Mouse (Mus musculus): Measurements from ENCODE around the gene Baz1a. TPM values are rescaled to one million over a fixed set of nuclear protein-coding genes. Genes with fewer than 3 reads are reported as not detected.
"Not testable (repeated sequence)": the region's sequence is repeated elsewhere in the genome, so short reads cannot be mapped to it uniquely, and the experiment has no call there.

Baz1a gene
- polyA plus RNA-seq, 1 experiment from 2014 or later: 15.5 TPM

DNA sequence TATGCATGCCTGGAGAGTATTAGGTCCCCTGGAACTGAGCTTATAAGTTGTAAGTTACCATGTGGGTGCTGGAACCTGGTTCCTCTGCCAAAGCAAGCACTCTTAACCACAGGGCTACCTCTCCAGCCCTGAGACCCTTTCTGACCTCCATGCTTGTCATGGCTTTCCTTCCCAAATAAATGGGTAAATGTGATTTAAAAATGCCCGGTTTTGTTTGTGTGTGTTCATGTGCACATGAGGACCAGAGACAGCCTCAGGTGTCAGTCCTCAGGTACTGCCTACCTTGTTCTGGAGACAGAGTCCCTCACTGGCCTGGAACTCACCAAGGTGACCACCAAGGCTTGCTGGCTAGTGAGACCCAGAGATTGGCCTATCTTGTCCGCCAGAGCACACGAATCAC is 9.8 kb downstream of the Baz1a start:
- Histone ChIP-seq H3K27ac (ENCODE audit: poor library complexity, severe bottlenecking) (no peak overlapping the region), H3K36me3 (no peaks in the 10 kb centered on the region), H3K4me1 (replicated peaks) (no peaks in the 10 kb centered on the region), H3K27me3 (replicated peaks) (no peaks in the 10 kb centered on the region), H3K9me3 (replicated peaks) (0 out of 2 replicates have a peak, but pooled peaks cover 4% of the 10 kb centered on the region), H3K9ac (no peak overlapping the region), H3K4me3 (no peak overlapping the region), H3K4me2 (no peak overlapping the region)
- 83% methylated on average over 3 of the region's 3 CpGs for WGBS
- ATAC-seq (ENCODE audit: insufficient number of reproducible peaks, low FRiP score): no peak

- H3K27me3 ChIP-seq (replicated peaks): no peaks in the 10 kb centered on the region
- H3K4me1 ChIP-seq (replicated peaks): no peaks in the 10 kb centered on the region
- WGBS: 77% methylated on average over 5 of the region's 5 CpGs
- 0 out of 2 replicates have a peak, but pooled peaks cover 4% of the 10 kb centered on the region for H3K9me3 ChIP-seq (replicated peaks)
- H3K27ac ChIP-seq (ENCODE audit: poor library complexity, severe bottlenecking): no peak overlapping the region
- H3K36me3 ChIP-seq: no peaks in the 10 kb centered on the region
- H3K4me3 ChIP-seq: no peak overlapping the region
- H3K9ac ChIP-seq: no peak overlapping the region
- ATAC-seq (ENCODE audit: insufficient number of reproducible peaks, low FRiP score): no peak
- no peak overlapping the region for H3K4me2 ChIP-seq
These were observed 10.3 kb downstream of the Baz1a start for GRCm38 (mm10) chr12:55003843-55004242.

GRCm38 (mm10) chr12:55002532-55002931 is 11.6 kb downstream of the Baz1a start:
- H3K4me1 ChIP-seq (replicated peaks); H3K4me2 ChIP-seq; H3K9me3 ChIP-seq (replicated peaks); ATAC-seq (ENCODE audit: insufficient number of reproducible peaks, low FRiP score); H3K9ac ChIP-seq; H3K27me3 ChIP-seq (replicated peaks); H3K4me3 ChIP-seq; H3K27ac ChIP-seq (ENCODE audit: poor library complexity, severe bottlenecking); H3K36me3 ChIP-seq: not testable (repeated sequence)
- 70% methylated on average over 7 of the region's 7 CpGs for WGBS

- no peak for ATAC-seq (ENCODE audit: insufficient number of reproducible peaks, low FRiP score)
- no peaks in the 10 kb centered on the region for H3K9me3 ChIP-seq (replicated peaks)
- no peak overlapping the region for H3K4me2 ChIP-seq
- no peak overlapping the region for H3K9ac ChIP-seq
- H3K4me1 ChIP-seq (replicated peaks): no peaks in the 10 kb centered on the region
- 72% methylated on average over 14 of the region's 14 CpGs for WGBS
- no peak overlapping the region for H3K4me3 ChIP-seq
- H3K27me3 ChIP-seq (replicated peaks): no peaks in the 10 kb centered on the region
- H3K27ac ChIP-seq (ENCODE audit: poor library complexity, severe bottlenecking): no peak overlapping the region
- no peaks in the 10 kb centered on the region for H3K36me3 ChIP-seq
These were observed 15.0 kb downstream of the Baz1a start for GRCm38 (mm10) chr12:54999016-54999690.

DNA sequence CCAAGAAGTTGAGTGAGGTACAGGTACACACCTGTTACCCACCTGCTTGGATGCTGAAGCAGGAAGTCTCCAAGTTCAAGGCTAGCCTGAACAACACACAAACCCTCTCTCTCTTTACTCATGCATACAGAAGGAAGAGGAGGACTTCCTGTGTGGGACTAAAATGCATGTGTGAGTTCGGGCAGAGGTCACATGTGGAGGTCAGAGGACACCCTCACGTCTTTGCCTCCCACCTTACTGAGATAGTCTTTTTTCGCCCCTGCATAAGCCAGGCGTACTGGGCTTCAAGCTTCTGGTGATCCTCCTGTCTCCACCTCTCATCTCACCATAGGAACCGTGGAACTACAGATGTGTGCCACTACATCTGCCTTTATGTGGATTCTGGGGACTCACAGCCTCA is 15.7 kb downstream of the Baz1a start:
- H3K4me1 ChIP-seq (replicated peaks): no peaks in the 10 kb centered on the region
- WGBS: 63% methylated on average over 5 of the region's 5 CpGs
- no peaks in the 10 kb centered on the region for H3K9me3 ChIP-seq (replicated peaks)
- H3K4me3 ChIP-seq: no peak overlapping the region
- no peak overlapping the region for H3K4me2 ChIP-seq
- no peaks in the 10 kb centered on the region for H3K27me3 ChIP-seq (replicated peaks)
- no peak overlapping the region for H3K9ac ChIP-seq
- H3K27ac ChIP-seq (ENCODE audit: poor library complexity, severe bottlenecking): no peak overlapping the region
- no peaks in the 10 kb centered on the region for H3K36me3 ChIP-seq
- no peak for ATAC-seq (ENCODE audit: insufficient number of reproducible peaks, low FRiP score)

DNA sequence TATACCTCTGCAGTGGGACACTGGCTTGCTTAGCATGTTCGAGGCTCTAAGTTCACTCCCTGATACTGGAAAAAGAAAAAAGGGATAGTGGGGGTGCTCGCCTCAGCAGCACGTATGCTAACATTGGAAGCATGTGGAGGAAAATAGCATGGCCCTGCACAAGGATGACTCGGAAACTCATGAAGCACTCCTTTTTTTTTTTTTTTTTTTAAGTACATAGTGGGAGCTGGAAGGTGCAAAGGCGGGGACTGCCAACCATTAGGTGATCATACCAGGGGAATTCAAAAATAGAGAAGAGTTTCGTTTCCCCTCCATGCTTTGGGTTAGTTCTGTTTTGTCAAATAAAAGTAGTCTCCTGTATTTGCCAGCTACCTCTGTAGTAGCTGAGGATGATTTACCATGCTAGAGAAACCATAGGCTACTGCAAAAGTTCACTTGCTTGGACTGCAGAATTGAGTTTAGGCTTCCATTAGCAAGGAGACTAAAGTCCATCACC is 17.1 kb downstream of the Baz1a start:
- Histone ChIP-seq H3K4me2 (no peak overlapping the region), H3K4me1 (replicated peaks) (no peaks in the 10 kb centered on the region), H3K36me3 (no peaks in the 10 kb centered on the region), H3K9me3 (replicated peaks) (no peaks in the 10 kb centered on the region), H3K27me3 (replicated peaks) (no peaks in the 10 kb centered on the region), H3K27ac (ENCODE audit: poor library complexity, severe bottlenecking) (no peak overlapping the region), H3K9ac (no peak overlapping the region), H3K4me3 (no peak overlapping the region)
- WGBS: 78% methylated on average over 6 of the region's 6 CpGs
- no peak for ATAC-seq (ENCODE audit: insufficient number of reproducible peaks, low FRiP score)

DNA sequence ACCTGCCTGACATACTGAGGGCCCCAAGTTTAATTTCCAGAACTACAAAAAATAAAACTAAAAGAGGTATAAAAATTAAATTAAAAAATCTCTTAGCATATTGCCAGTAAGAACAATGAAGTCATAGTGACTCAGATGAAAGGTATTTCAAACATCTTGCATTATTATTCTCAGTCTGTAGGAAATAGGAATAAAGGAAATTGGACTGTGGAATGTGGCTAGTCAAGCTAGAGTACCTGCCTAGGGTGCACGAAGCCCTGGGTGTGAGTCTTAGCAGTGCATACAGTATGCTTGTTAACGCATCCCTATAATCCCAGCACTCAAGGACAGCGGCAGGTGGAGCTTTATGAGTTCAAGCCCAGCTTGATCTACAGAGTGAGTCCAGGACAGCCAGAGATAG is 18.2 kb downstream of the Baz1a start:
- H3K4me2 ChIP-seq: no peak overlapping the region
- H3K9ac ChIP-seq: no peak overlapping the region
- no peaks in the 10 kb centered on the region for H3K27me3 ChIP-seq (replicated peaks)
- WGBS: 62% methylated on average over 3 of the region's 3 CpGs
- no peak overlapping the region for H3K4me3 ChIP-seq
- H3K4me1 ChIP-seq (replicated peaks): no peaks in the 10 kb centered on the region
- no peak for ATAC-seq (ENCODE audit: insufficient number of reproducible peaks, low FRiP score)
- no peaks in the 10 kb centered on the region for H3K9me3 ChIP-seq (replicated peaks)
- no peaks in the 10 kb centered on the region for H3K36me3 ChIP-seq
- H3K27ac ChIP-seq (ENCODE audit: poor library complexity, severe bottlenecking): no peak overlapping the region

- Histone ChIP-seq H3K9me3 (replicated peaks) (no peaks in the 10 kb centered on the region), H3K4me3 (no peak overlapping the region), H3K4me1 (replicated peaks) (no peaks in the 10 kb centered on the region), H3K9ac (no peak overlapping the region), H3K36me3 (no peaks in the 10 kb centered on the region), H3K27ac (ENCODE audit: poor library complexity, severe bottlenecking) (no peak overlapping the region), H3K4me2 (no peak overlapping the region), H3K27me3 (replicated peaks) (no peaks in the 10 kb centered on the region)
- WGBS: 84% methylated on average over 4 of the region's 4 CpGs
- no peak for ATAC-seq (ENCODE audit: insufficient number of reproducible peaks, low FRiP score)
These were observed 19.7 kb downstream of the Baz1a start for GRCm38 (mm10) chr12:54994418-54994817.

GRCm38 (mm10) chr12:54994068-54994386 is 20.1 kb downstream of the Baz1a start:
- H3K36me3 ChIP-seq: no peaks in the 10 kb centered on the region
- no peak for ATAC-seq (ENCODE audit: insufficient number of reproducible peaks, low FRiP score)
- 0 out of 2 replicates have a peak overlapping the region, but pooled peaks have one; percentile 11 for H3K4me2 ChIP-seq
- H3K4me3 ChIP-seq: no peak overlapping the region
- no peaks in the 10 kb centered on the region for H3K4me1 ChIP-seq (replicated peaks)
- H3K9me3 ChIP-seq (replicated peaks): no peaks in the 10 kb centered on the region
- no peak overlapping the region for H3K27ac ChIP-seq (ENCODE audit: poor library complexity, severe bottlenecking)
- no peaks in the 10 kb centered on the region for H3K27me3 ChIP-seq (replicated peaks)
- H3K9ac ChIP-seq: no peak overlapping the region
- WGBS: 72% methylated on average over 6 of the region's 6 CpGs

DNA sequence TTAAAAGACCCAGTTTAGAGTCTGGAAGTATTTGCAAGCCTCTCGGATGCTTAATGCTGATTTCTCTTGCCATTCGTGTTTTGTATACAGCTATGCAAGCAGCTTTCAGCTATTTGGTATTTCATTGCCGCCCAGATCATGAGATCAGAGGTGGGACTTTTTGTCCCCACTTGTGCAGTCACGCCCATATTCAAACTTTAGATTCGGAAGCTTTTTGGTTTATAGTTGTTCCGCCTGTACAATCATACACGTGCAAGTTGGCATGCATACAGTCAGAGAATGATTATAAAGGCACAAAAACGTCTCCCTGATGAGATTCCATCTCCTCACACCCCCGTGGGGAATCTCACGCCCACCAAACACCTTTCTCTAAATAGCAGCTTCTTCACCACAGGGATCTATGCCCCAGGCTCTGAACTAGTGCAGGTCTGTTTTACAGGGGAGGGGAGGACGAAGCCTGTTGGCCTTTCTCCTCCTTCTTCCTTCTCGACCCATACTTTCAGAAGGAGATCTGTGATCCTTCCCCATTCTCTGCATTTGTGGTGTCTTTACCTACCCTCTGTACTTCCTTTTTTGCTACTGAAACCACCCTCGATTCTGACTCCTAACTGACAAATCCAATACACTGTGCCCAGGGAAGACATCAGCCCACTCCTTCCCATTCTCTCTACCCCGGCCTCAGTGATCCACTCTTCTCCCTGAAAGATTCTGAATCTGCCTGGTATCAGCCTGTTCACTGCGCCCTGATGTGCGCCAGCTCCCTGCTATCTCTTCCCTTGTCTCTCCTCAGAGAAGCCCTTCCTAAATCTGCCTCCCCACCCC is 20.7 kb downstream of the Baz1a start:
- Histone ChIP-seq H3K36me3 (no peaks in the 10 kb centered on the region), H3K4me3 (no peak overlapping the region), H3K4me1 (replicated peaks) (no peaks in the 10 kb centered on the region), H3K4me2 (0 out of 2 replicates have a peak overlapping the region, but pooled peaks have one; percentile 11), H3K27me3 (replicated peaks) (no peaks in the 10 kb centered on the region), H3K9ac (no peak overlapping the region), H3K9me3 (replicated peaks) (no peaks in the 10 kb centered on the region), H3K27ac (ENCODE audit: poor library complexity, severe bottlenecking) (no peak overlapping the region)
- WGBS: 51% methylated on average over 16 of the region's 16 CpGs
- ATAC-seq (ENCODE audit: insufficient number of reproducible peaks, low FRiP score): no peak

GRCm38 (mm10) chr12:54992814-54993213 is 21.3 kb downstream of the Baz1a start:
- no peak for ATAC-seq (ENCODE audit: insufficient number of reproducible peaks, low FRiP score)
- Histone ChIP-seq H3K9ac (no peak overlapping the region), H3K27me3 (replicated peaks) (no peaks in the 10 kb centered on the region), H3K4me2 (no peak overlapping the region), H3K4me1 (replicated peaks) (no peaks in the 10 kb centered on the region), H3K9me3 (replicated peaks) (no peaks in the 10 kb centered on the region), H3K27ac (ENCODE audit: poor library complexity, severe bottlenecking) (no peak overlapping the region), H3K36me3 (no peaks in the 10 kb centered on the region), H3K4me3 (no peak overlapping the region)
- 76% methylated on average over 3 of the region's 3 CpGs for WGBS
